Mouse (Mus musculus): ENCODE data around the gene Plvap. TPM values are rescaled to one million over a fixed set of nuclear protein-coding genes. Genes with fewer than 3 reads are reported as not detected.
A peak's percentile ranks its signal among the peaks of the same experiment; 100 is the strongest.

Gene Plvap
- total RNA-seq, 2 experiments from 2014 or later, result 7.4 to 7.9 TPM

DNA sequence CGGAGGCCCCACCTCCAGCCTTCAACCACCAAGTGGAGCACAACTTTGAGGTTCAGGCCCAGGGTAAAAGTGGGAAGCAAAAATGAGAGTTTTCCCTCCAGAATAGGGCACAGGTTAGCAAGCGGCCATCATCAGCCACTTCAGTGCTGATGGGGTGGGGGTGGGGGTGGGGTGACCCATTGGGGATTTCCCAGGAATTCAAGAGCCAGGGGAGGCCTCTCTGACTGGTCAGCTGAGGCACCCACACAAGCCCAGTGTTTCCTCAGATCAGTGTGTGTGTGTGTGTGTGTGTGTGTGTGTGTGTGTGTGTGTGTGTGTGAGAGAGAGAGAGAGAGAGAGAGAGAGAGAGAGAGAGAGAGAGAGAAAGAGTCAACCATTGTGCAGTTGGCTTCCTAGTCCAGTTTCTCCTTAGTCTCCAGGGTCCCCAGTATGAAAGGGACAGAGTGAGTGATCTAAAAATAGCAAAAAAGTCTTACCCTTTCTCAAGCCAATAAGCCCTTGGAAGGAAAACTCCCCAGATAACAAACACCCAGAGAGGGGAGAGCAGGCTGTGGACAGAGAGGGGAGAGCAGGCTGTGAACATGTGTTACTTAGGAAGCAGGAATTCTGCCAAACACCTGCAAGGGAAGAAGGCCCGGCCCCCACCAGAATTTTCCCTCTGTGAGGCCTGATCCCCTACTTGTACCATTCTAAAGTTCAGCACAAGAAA is 15.8 kb upstream of the Plvap start:
- DNase-seq (ENCODE audit: low spot score in 2 of 2), result no peak

- no peak for DNase-seq (ENCODE audit: low spot score in 2 of 2)
Observed at GRCm38 (mm10) chr8:71526272-71526671, 14.7 kb upstream of the Plvap start.

GRCm38 (mm10) chr8:71525226-71526050 is 13.9 kb upstream of the Plvap start, which contains the start of gene Ccdc194:
Gene Ccdc194 (minus strand): TSS chr8:71525711.
- no peak for DNase-seq (ENCODE audit: low spot score in 2 of 2)

- peak; percentile 80 to 89 for DNase-seq (ENCODE audit: low spot score in 2 of 2)
Observed at GRCm38 (mm10) chr8:71521634-71522033, 10.1 kb upstream of the Plvap start.

- peak in 1 of 2 experiments; percentile 65 for DNase-seq (ENCODE audit: low spot score in 2 of 2)
Observed at GRCm38 (mm10) chr8:71519037-71519825, 7.7 kb upstream of the Plvap start.

DNA sequence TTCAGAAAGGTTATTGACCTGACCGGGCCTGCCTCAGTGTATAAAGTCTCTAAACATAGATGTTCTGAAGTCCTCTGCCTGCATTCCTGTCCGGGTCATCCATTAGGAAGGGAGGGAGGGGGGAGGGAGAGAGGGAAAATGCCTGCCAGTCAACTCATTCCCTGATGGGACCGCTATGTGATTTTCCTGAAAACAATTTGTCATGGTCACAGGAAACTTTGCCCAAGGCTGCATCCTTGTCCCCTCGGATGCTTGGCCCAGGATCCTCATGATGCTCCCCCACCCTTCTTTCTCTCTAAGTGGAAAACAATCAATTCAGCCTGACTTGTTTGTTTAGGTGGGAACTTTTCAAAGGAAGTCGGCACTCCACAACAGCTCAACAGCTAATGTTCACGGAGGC is 5.2 kb upstream of the Plvap start:
- no peak for DNase-seq (ENCODE audit: low spot score in 2 of 2)

DNA sequence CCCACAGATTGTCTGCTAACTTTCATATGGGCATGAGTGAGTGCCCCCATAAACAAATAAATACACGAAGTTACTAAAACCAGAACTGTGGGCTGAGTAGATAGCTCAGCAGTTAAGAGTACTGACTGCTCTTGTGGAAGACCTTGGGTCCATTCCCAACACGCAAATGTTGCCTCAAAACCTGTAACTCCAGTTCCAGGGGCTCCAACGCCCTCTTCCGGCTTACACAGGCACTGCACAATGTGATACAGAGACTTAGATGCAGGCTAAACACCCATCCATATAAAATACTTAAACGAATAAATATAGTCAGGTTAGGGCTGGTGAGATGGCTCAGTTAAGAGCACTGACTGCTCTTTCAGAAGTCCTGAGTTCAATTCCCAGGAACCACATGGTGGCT is 3.5 kb upstream of the Plvap start:
- no peak for DNase-seq (ENCODE audit: low spot score in 2 of 2)

DNA sequence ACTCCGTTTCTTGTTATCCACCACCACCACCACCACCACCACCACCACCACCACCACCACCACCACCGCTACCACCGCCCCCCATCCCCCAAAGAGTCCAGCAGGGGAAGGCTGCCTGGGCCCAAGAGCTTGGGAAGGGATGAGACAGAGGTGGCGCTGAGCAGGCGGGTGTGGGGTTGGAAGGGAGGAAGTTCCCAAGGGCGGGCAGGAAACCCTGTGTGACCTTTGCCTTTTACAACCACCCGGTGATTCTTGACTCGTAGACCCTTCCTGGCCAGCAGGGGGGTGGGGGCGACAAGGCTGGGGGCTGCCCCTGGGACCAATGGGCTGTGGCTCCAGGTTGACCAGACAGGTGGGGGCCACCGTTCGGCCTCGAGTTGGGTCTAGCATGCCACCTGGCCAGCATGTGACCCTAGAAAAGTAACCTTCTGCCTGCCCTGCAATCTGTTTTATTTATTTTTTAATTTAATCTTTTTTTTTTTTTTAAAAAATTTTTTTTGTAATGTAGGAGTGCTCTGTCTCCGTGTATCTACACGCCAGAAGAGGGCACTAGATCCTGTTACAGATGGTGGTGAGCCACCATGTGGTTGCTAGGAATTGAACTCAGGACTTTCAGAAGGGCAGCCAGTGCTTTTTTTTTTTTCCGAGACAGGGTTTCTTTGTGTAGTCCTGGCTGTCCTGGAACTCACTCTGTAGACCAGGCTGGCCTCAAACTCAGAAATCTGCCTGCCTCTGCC is 1.6 kb upstream of the Plvap start:
- no peak for DNase-seq (ENCODE audit: low spot score in 2 of 2)

- no peak for DNase-seq (ENCODE audit: low spot score in 2 of 2)
Observed at GRCm38 (mm10) chr8:71509316-71509715, 2.2 kb downstream of the Plvap start.

DNA sequence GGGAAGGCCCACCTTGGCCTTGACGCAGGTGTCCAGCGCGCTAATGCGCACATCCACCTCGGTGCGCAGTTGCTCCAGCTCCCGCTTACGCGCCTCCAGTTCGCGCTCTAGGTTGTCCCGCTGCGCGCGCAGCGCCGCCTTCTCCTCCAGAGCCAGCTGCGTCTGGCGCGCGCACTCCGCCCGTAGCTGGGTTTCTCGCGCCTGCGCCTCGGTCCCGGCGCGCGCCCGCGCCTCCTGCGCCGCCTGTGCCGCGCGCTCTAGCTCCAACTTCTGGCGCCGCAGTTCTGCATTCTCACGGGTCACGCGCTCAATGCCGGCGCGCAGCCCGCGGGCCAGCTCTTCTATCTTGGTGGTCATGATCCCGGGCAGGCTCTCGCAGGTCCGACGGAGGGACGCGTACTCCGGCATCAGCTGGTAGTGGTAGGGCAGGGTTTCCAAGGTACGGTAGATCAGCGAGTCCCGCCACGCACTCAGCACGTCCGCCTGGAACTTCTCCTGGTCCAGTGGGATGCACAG is 3.9 kb downstream of the Plvap start:
- peak; percentile 71 to 90 for DNase-seq (ENCODE audit: low spot score in 2 of 2)

- no peak for DNase-seq (ENCODE audit: low spot score in 2 of 2)
Observed at GRCm38 (mm10) chr8:71505979-71506378, 5.6 kb downstream of the Plvap start.

GRCm38 (mm10) chr8:71505326-71505725 is 6.2 kb downstream of the Plvap start:
- DNase-seq (ENCODE audit: low spot score in 2 of 2), result no peak

DNA sequence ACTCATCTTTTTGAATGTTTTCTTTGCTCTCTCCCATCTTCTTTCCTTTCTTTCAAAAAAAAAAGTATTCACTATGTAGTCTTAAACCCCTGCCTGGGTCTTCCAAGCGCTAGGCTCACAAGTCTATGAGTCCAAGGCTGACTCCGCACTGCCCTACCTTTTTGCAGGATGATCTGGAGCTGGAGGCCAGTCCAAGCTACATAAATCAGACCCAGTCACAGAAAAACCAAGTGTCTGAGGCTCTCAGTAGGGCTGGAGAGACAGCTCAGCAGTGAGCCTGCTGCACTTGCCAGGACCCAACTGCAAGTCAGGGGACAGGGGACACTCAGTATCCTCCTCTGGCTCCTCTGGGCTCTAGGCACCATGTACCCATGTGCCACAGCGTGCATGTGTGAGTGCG is 7.2 kb downstream of the Plvap start:
- no peak for DNase-seq (ENCODE audit: low spot score in 2 of 2)

GRCm38 (mm10) chr8:71498816-71499690 is 12.5 kb downstream of the Plvap start:
- no peak for DNase-seq (ENCODE audit: low spot score in 2 of 2)

DNA sequence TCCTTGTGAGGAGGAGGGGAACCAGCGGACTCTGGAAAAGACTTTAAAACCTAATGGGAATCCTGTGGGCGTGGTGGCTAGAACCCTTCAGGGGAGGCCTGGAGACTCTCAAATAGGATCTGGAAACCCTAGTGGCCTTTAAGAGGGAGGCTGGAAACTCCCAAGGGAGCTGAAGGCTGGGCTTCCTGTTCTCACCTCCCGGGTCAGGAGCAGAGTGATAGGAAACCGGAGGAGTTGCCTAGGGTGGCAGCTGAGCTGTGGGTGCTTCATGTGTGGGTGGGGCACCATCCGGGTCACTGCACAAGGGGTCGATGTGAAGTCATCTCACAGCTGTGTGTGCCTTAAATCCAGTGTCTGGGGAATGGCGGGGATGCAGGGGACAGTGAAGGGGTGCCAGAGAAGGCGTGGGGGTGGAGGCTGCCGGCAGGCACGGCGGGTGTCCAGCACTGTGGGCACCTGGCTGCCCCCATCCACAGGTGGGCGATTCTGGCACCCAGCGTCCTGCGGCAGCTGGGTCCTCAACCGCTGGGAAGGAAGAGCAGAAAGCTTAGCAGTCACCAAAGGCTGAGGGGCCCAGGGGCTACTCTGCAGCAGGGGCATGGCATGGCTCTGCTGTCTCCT is 13.6 kb downstream of the Plvap start:
- DNase-seq (ENCODE audit: low spot score in 2 of 2), result no peak

DNA sequence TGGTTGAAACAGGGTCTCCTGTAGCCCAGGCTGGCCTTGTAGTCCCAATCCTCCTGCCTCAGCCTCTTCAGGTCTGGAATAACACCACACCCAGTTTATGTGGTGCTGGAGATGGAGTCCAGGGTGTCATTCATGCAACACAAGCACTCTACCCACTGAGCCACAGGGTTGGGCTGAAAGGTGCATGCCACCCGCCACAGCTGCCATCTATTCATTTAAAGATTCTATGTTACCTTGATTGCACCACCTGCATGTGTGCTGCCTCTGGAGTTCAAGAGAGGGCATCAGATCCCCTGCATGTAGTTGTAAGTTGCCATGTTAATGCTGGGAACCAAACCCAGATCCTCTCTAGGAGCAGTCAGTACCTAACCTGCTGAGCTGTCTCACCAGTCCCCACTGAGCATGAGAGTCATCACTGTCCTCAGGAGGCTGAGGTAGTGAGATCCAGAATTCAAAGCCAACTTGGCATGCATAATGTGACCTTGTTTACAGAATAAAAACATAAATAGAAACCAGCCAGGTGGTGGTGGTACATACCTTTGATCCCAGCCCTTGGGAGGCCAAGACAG is 14.4 kb downstream of the Plvap start:
- no peak for DNase-seq (ENCODE audit: low spot score in 2 of 2)

DNA sequence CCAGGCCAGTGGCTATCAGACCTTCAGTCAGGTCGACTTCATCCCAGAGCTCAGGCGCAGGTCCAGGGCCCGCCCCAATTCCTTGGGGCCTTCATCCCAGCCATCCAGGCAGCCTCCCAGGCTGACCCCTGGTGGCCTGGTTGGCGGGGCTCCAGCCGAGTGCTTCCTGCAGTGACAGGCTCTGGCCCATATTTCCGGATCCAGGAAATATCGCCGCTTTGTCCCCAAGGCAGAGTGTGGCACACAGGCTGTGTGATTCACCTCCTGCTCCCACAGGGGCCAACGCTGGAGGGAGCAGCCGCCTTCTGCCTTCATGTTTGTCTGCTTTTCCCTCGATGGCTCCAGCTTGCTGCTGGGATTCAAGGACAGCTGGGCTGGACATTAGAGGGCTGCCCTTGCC is 15.1 kb downstream of the Plvap start:
- no peak for DNase-seq (ENCODE audit: low spot score in 2 of 2)

DNA sequence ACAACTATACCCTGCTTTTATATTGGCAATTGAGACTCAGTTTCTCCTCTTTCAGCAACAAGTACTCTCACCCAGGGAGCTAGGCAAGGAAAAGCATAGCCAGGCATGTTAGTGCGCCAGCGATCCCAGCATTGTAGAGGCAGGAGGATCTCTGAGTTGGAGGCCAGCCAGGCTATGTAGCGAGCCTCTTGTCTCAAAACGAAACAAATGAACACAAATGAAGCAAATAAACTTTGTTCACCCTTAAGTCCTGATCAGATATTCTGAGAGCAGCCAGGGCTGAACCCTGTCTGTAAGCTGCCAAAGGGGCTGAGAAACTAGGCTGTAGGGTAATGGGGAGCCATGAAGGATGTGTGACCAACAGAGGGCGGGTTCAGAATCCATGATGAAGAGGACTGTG is 15.7 kb downstream of the Plvap start:
- DNase-seq (ENCODE audit: low spot score in 2 of 2), result no peak

DNA sequence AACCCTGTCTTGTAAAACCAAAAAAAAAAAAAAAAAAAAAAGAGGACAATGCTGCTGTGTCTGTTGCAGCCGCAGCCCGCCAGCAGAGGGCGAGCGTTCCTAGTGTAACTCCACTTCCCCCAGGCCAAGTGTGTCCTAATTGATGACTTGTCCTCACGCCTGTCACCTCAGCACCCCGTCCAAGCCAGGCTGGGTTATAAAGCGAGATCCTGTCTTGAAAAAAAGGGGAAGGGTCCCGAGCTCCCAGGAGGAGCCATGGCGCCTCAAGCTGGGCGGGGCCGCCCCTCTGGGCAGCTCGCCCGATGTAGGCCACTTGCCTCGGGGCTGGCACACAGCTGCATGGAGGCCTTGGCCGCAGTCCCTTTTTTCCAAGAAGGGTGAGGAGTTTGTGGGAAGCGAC is 16.5 kb downstream of the Plvap start:
- DNase-seq (ENCODE audit: low spot score in 2 of 2), result peak in 1 of 2 experiments; percentile 83
